Mouse (Mus musculus): ENCODE measurements around the gene Gm47995.
"Not testable (repeated sequence)": the region's sequence is repeated elsewhere in the genome, so short reads cannot be mapped to it uniquely, and the experiment has no call there.

The Gm47995 gene

DNA sequence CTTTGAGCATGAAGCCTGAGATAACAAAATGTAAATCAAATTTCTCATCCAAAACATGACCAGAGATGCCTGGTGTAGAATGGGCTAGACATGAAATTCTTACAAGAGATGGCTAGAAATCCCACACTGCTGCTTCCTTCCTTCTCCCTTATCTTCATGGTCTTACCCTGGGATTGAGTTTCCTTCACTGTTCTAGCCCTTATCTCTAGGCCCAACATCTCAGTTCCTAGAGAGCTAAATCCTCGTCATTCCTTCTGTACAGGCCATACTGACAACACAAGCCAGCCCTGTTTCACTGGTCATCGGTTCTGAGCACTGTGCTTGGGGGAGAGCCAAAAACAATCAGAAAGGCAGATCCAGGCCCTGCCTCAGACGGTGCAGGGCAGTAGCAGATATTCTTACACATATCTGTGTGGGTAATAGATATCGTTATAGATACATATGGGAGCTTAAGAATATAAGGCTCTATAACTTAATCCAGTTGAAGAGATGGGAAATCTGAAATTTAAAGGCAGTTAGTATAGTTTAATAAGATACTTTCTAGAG, 11.3 kb upstream of the Gm47995 start:
- not testable (repeated sequence) for DNase-seq (ENCODE audit: low read depth)

DNA sequence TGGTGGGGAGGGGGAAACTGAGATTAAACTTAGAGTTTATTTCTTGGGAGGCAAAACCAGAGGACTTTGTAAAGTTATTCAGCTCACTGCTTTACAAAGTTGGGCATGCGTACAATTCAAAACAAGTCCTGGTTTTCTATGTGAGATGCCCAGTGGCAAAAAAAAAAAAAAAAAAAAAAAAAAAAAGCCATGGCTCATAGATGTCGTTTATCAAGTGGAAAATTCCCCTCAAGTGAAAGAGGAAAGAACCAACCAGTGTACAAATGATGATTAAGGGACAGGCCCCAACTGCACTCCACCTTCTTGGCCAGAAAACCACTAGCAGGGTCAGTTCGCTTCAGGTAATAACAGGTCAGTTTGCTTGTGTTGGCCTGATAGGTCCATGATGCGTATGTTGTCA, 9.8 kb upstream of the Gm47995 start:
- no peak for DNase-seq (ENCODE audit: low read depth)

DNA sequence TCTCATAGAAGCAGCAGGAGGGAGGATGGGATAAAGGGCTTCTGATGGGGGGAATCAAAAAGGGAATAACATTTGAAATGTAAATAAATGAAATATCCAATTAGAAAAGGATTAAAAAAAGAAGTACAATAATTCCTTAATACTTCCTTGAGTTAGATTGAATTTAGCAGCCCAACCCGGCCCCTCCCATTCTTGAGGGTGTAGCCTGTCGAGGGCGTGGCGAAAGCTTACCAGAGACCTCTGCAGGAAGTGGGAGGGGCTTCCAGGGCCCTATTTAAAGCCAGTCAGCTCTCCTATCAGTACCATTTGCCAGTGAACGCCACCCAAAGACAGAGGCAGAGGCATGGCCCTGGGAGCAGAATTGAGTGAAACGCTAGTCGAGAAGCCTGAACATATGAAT, 6.2 kb upstream of the Gm47995 start, which contains the start of gene Gm8947:
Gene Gm8947 (plus strand): TSS at position 302 of the 400 bp plus-strand sequence.
- DNase-seq (ENCODE audit: low read depth): not testable (repeated sequence)

DNA sequence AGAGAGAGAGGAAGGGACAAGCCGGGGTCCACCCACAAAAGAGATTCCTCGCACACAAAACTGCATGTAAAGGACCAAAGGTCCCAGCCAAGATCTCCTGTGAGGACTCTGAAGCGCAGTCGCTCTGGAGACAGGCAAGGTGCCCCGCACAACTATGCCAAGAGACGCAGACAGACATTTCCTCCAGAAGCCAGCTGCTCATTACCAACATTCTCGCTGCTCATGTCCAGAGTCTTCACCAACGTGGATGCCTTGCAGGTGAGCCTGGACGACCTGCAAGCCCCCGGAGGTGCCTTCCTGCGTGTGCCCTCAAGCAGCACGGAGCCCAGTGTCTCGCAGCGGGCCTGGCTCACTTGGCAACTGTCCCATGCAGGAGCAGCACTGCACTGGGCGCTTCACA, 5.5 kb upstream of the Gm47995 start:
- not testable (repeated sequence) for DNase-seq (ENCODE audit: low read depth)

DNA sequence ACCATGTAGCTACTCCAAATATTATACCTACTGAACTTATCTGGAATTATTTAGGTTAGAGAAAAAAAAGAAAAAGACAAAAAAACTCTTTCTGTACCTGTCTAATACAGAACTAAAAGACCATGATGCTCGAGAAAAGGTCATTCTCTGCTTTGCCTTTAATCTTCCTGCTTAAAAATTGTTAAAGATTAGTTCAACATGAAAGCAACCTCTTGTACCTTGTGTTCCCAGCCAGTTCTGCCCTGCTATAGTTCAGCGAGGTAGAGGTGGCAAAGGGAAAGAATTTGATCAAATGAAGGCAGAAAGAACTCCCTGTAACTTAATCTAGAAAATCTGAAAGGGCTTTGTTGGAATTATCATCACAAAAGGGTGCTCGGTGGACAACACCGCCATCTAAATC, 2.3 kb upstream of the Gm47995 start:
- not testable (repeated sequence) for DNase-seq (ENCODE audit: low read depth)

DNA sequence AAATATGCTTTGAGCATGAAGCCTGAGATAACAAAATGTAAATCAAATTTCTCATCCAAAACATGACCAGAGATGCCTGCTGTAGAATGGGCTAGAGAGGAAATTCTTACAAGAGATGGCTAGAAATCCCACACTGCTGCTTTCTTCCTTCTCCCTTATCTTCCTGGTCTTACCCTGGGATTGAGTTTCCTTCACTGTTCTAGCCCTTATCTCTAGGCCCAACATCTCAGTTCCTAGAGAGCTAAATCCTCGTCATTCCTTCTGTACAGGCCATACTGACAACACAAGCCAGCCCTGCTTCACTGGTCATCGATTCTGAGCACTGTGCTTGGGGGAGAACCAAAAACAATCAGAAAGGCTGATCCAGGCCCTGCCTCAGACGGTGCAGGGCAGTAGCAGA, 1.6 kb upstream of the Gm47995 start:
- not testable (repeated sequence) for DNase-seq (ENCODE audit: low read depth)

DNA sequence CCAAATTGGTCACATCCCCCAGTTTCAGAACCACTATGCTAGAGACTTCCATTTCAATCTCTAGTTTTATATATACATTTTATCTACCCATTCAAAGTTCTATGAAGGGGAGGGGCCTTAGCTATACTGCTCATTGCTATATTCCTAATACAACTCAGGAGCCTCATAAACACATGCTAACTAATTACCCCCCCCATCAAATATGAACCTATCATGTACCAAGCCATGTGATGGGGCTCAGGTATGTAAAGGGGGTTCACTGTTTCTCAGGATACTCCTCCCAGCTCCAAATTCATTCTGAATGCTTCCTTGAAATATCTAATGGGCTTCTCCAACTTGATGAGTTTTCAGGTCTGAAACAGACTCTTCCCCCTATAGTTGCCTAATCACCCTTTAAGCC, 2.4 kb downstream of the Gm47995 start:
- not testable (repeated sequence) for DNase-seq (ENCODE audit: low read depth)

DNA sequence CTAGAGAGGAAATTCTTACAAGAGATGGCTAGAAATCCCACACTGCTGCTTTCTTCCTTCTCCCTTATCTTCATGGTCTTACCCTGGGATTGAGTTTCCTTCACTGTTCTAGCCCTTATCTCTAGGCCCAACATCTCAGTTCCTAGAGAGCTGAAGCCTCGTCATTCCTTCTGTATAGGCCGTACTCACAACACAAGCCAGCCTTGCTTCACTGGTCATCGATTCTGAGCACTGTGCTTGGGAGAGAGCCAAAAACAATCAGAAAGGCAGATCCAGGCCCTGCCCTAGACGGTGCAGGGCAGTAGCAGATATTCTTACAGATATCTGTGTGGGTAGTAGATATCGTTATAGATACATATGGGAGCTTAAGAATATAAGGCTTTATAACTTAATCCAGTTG, 4.5 kb downstream of the Gm47995 start:
- not testable (repeated sequence) for DNase-seq (ENCODE audit: low read depth)

DNA sequence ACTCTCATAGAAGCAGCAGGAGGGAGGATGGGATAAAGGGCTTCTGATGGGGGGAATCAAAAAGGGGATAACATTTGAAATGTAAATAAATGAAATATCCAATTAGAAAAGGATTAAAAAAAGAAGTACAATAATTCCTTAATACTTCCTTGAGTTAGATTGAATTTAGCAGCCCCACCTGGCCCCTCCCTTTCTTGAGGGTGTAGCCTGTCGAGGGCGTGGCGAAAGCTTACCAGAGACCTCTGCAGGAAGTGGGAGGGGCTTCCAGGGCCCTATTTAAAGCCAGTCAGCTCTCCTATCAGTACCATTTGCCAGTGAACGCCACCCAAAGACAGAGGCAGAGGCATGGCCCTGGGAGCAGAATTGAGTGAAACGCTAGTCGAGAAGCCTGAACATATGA, 5.6 kb downstream of the Gm47995 start, which contains the start of gene 3110040M04Rik:
Gene 3110040M04Rik (plus strand): TSS at position 304 of the 400 bp plus-strand sequence.
- DNase-seq (ENCODE audit: low read depth): not testable (repeated sequence)

DNA sequence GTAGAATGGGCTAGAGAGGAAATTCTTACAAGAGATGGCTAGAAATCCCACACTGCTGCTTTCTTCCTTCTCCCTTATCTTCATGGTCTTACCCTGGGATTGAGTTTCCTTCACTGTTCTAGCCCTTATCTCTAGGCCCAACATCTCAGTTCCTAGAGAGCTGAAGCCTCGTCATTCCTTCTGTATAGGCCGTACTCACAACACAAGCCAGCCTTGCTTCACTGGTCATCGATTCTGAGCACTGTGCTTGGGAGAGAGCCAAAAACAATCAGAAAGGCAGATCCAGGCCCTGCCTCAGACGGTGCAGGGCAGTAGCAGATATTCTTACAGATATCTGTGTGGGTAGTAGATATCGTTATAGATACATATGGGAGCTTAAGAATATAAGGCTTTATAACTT, 10.2 kb downstream of the Gm47995 start:
- not testable (repeated sequence) for DNase-seq (ENCODE audit: low read depth)

DNA sequence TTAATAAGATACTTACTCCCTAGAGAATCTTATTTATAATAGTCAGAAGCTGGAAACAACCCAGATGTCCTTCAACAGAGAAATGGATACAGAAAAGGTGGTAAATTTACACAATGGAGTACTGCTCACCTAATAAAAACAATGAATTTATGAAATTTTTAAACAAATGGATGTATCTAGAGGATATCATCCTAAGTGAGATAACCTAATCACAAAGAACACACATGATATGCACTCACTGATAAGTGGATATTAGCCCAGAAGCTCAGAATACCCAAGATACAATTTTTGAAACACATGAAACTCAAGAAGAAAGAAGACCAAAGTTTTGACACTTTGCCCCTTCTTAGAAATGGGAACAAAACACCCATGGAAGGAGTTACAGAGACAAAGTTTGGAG, 10.7 kb downstream of the Gm47995 start:
- not testable (repeated sequence) for DNase-seq (ENCODE audit: low read depth)

DNA sequence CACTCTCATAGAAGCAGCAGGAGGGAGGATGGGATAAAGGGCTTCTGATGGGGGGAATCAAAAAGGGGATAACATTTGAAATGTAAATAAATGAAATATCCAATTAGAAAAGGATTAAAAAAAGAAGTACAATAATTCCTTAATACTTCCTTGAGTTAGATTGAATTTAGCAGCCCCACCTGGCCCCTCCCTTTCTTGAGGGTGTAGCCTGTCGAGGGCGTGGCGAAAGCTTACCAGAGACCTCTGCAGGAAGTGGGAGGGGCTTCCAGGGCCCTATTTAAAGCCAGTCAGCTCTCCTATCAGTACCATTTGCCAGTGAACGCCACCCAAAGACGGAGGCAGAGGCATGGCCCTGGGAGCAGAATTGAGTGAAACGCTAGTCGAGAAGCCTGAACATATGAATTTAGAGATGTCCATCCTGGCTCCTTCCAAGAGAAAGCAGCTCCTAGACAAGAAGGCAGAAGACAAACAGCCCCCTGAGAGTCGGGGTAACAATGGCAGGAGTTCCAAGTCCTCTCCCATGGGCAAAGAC, 11.6 kb downstream of the Gm47995 start, which contains the start of gene Gm47996:
Gene Gm47996 (plus strand): TSS at position 308 of the 532 bp plus-strand sequence.
- DNase-seq (ENCODE audit: low read depth): not testable (repeated sequence)

DNA sequence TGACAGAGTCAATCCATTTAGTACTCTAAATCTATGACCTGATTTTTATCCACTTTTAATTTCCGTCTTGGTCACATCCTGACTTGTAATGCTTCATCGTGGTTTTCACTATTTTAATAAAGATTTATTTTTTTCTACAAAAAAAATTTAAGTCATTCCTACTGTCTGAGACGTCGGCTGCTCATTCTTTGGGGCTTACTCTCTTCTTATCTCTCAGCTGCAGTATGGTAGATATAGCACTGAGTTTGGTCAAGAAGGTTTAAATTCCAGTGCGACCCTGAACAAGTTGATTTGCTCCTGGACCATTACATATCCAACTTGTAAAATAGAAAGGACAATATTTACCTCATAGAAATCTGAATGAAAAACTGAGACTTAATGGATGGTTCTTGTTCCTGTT, 13.4 kb downstream of the Gm47995 start:
- DNase-seq (ENCODE audit: low read depth): peak; percentile 14

DNA sequence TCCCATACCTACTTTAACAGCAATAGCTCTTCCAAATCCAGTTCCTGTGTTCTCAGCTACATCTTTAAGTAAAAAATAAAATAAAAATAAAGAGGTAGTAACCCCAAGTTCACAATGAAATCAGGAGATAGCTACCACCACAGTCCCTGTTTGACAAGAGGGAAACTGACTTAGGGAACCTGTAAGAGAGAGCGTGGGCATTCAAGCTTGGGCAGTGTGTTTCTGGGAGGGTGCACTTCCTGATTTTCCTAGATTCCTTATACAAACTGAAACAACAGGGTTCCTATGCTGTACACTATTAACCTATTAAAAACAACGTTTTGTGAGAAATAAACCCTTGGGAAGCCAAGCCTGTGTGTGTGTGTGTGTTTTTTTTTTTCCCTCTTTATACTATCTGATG, 16.6 kb downstream of the Gm47995 start:
- no peak for DNase-seq (ENCODE audit: low read depth)

DNA sequence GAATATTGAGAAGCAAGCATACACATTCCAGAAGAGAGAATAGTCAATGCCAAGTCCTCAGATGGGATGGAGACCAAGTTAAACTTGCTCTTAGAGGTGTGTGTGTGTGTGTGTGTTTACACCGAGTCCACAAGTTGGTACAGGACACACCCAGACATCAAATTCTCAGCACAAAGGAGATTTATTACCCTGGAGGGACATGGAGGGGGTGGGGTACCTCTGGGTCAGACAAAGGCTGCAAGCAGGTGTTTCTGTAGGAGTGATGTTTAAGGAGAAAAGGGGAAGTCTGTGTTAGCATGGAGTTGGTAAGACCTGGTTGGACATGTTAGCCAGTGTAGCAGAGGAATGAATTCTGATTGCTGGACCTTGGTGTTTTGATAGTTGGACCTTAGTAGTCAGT, 17.7 kb downstream of the Gm47995 start:
- DNase-seq (ENCODE audit: low read depth): no peak

DNA sequence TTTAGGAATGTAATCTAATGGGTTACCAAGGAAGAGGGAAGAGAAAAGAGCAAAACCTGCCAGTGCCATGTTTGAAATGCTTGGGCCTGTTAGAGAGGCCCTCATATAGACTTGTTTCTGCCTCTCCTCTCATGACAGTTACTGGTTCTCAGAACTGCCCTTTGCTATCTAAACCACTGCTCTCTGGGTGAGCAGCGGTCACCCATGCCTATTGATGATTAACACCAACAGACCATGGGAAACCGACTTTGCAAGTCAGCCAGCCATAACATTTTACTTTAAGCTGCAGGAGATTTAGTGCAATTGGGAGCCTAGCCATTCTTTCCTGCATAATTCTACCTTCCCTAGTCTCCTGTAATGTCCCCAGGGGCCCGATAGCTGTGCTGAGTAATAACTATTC, 18.2 kb downstream of the Gm47995 start:
- DNase-seq (ENCODE audit: low read depth): no peak

DNA sequence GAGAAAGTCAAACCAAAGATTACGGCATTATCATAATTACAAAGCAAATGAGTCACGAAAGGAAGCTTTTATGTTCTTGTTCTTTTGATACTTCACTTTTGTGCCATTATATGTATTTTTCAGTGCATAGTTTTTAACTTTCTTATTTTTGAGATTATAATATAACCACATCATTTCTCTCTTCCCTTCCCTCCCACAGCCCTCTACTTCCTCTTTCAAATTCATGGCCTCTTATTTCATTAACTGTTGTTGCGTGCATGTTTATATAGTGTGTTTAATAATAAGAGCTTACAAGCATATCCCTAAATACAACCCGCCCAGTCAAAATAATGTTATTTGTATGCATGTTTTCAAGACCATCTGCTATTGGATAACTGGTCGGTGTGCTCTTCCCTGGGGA, 20.8 kb downstream of the Gm47995 start:
- DNase-seq (ENCODE audit: low read depth): no peak

DNA sequence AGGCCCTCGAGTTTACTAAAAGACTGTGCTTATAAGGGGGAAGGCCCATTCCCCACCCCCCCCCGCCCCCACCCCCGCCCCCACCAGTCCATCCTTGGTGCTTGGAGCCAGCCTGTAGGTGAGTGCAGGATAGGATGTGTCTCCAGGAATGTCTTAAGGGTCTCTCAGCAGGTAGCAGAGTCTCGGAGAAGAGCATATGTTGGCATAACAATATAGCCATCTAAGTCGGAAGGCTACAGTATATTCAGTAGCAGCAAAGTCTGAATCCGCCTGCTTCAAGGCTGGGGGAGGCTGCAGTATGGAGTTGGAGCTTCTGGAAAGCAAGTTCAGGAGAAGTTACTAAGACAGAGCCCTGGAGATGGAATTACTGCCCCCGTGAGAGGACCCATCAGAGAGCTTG, 21.9 kb downstream of the Gm47995 start:
- DNase-seq (ENCODE audit: low read depth): no peak

DNA sequence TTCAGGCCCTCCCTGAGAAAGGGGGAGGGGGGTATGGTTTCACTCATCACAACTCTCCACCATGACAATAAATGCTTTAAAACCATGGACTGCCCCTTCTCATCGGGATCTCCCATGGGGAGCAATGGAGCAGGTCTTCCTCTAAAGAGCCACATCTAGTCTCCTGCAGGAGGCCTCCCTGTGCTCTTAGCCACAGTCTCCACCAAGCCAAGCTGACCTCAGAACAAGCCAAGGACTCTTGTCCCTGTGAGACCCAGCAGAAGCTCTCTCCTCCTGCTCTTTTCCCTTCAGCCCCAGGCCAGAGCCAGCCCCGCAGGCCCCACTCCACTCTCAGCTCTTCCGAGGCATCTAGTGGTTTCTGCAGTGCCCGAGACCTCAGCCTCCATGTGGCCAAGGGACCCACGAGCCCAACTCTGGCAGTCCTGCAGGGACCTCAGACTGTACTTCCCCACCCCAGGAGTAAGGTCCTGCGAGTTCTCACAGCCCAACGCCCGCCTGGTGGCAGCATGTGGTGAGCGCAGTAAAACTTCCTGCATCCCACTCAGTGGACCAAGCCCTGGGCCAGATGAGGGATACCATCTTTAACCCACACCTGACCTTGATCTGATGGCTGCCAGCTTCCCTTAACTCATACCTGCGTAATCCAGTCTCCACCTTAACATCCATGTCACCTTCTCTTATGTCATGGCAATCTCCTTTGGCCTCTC, 24.5 kb downstream of the Gm47995 start:
- DNase-seq (ENCODE audit: low read depth): no peak

DNA sequence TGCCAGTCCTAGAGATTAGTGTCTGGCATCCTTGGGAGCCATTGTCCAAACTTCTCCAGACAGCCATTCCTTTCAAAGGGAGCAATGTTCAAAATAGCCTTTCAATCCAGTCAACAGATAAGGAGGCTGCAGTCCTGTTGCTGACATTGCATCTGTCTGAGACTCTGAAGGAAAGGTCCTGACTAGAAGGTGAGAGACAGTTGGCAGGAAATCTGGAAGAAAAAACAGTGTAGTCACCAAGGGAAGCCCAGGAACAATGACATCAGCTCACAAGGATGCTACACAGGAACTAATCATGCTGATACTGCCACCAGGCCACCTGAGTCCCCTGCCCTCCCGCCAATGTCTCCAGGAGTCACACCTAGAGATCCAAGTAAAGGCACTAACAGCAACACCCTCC, 25.1 kb downstream of the Gm47995 start:
- no peak for DNase-seq (ENCODE audit: low read depth)

DNA sequence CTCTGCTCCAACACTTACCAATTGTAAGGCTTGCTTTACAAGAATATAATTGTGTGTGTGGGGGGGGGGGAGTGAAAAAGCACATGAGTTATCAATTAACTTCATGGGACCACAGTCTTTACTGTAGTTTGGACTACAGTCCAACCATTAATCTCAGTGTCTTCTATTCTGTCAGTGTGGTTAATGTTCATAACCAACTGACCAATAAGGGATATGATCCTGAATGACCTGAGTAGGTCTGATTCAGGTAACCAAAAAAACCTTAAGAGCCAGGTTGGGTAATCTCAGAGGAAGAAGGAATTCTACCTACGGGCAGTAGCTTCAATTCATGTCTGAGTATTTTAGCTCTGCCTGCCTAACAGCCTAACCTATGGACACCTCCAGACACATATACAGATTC, 26.3 kb downstream of the Gm47995 start:
- DNase-seq (ENCODE audit: low read depth): no peak

DNA sequence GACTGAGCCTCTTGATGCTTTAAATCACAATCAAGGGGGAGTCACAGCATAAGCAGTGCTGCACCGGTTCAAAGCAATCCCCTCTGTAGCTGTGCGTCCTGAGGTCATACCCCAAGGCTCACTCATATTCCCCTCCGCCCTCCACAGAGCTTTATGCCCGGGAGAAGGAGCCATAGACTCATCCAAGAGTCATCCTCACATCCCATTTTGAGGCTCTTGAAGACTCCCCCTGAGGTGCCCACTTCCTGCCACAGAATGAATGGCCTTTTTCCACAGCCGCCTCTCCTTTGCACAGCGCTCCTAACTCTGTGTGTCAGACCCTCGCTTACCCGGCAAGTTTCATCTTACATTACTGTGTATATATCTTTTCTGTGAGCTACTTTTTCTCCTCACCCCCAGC, 29.3 kb downstream of the Gm47995 start:
- DNase-seq (ENCODE audit: low read depth): no peak

DNA sequence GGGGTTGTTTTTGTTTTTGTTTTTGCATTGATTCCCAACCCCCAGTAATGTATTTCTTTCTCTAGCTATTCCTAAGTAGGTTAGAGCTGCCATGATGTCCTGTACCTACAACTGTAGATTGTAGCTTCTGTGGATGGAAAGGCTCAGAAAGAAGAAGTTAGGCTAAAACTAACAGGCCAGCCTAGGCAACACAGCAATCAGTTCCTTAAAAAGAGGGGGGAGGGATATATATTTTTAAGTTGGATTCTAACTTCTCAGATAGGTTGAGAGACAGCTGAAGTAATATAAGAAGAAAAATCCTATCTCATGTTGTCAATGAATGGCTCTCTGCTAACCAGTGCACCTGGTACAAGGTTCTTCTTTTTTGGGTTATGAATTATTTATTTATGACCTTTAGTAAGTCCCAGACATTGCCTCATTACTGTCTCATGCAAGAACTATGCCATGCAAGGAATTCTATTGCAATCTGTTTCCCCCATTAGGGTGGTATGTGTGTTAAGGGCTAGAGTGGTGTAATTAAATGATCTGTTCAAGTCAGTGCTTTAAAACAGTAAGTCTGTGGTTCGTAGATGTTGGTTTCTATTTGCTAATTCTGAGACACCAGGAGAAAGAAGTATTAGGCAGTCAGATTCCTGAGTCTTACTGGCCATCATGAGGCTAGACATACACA, 30.2 kb downstream of the Gm47995 start:
- no peak for DNase-seq (ENCODE audit: low read depth)

All from c-Kit-positive CD71-positive TER-119-negative erythroid progenitor cells, embryonic 14.5 days (primary cell).